ENCODE assay signal across 8 mouse cellular contexts in genomic region chr9:40346232-40346984, GRCm38 (mm10).
DNase-seq lines count a peak whose midpoint lies in the region; ATAC-seq and TF ChIP-seq lines count a peak whose summit lies in the region.

No protein-coding gene starts in this region.

- H3K27ac ChIP-seq in cerebellum, adult 2 months (ENCODE audit: insufficient read depth, low read length): peak overlapping the region; percentile 97
- peak overlapping the region; percentile 96 for H3K27ac ChIP-seq in forebrain, embryonic 16.5 days (ENCODE audit: low read length)
- peak overlapping the region; percentile 90 for H3K27ac ChIP-seq in hindbrain, embryonic 16.5 days (ENCODE audit: low read depth, low read length)
- H3K27ac ChIP-seq in limb, embryonic 13.5 days: 0 out of 2 replicates have a peak overlapping the region, but pooled peaks have one; percentile 22
- peak overlapping the region; percentile 94 for H3K27ac ChIP-seq in midbrain, embryonic 16.5 days (ENCODE audit: low read length)

- H3K4me2 ChIP-seq in forebrain, embryonic 16.5 days (ENCODE audit: low read length): peak overlapping the region; percentile 58
- peak overlapping the region; percentile 57 for H3K4me2 ChIP-seq in hindbrain, embryonic 16.5 days (ENCODE audit: low read length)
- peak overlapping the region; percentile 67 for H3K4me2 ChIP-seq in limb, embryonic 13.5 days (replicated peaks)
- H3K4me2 ChIP-seq in midbrain, embryonic 16.5 days (ENCODE audit: low read length): peak overlapping the region; percentile 80

- no peaks in the 10 kb centered on the region for H3K27me3 ChIP-seq in cerebellum, adult 2 months (ENCODE audit: control insufficient read depth, insufficient read depth, low read length)
- H3K27me3 ChIP-seq in forebrain, embryonic 16.5 days (replicated peaks; ENCODE audit: control insufficient read depth, insufficient read depth, low read length): no peaks in the 10 kb centered on the region
- H3K27me3 ChIP-seq in hindbrain, embryonic 16.5 days (replicated peaks; ENCODE audit: control insufficient read depth, insufficient read depth, low read length): no peaks in the 10 kb centered on the region
- H3K27me3 ChIP-seq in limb, embryonic 13.5 days: no peaks in the 10 kb centered on the region
- no peaks in the 10 kb centered on the region for H3K27me3 ChIP-seq in midbrain, embryonic 16.5 days (ENCODE audit: control insufficient read depth, insufficient read depth, low read depth, low read length)

- peaks cover 45% of the 10 kb centered on the region for H3K4me1 ChIP-seq in cerebellum, adult 2 months (ENCODE audit: control insufficient read depth, insufficient read depth, low read length)
- peaks cover 50% of the 10 kb centered on the region for H3K4me1 ChIP-seq in forebrain, embryonic 16.5 days (replicated peaks; ENCODE audit: control insufficient read depth, insufficient read depth, low read length)
- peaks cover 32% of the 10 kb centered on the region for H3K4me1 ChIP-seq in hindbrain, embryonic 16.5 days (ENCODE audit: control insufficient read depth, insufficient read depth, low read depth, low read length)
- H3K4me1 ChIP-seq in limb, embryonic 13.5 days: peaks cover 17% of the 10 kb centered on the region
- H3K4me1 ChIP-seq in midbrain, embryonic 16.5 days (ENCODE audit: control insufficient read depth, insufficient read depth, low read length): peaks cover 31% of the 10 kb centered on the region

- peak; percentile 88 for ATAC-seq in forebrain, embryonic 16.5 days
- ATAC-seq in hindbrain, embryonic 16.5 days: peak; percentile 86
- peak; percentile 85 for ATAC-seq in limb, embryonic 13.5 days (ENCODE audit: low FRiP score, low read depth)
- ATAC-seq in midbrain, embryonic 16.5 days: peak; percentile 92

- no peaks in the 10 kb centered on the region for H3K36me3 ChIP-seq in forebrain, embryonic 16.5 days (ENCODE audit: control insufficient read depth, insufficient read depth)
- no peaks in the 10 kb centered on the region for H3K36me3 ChIP-seq in hindbrain, embryonic 16.5 days (ENCODE audit: control insufficient read depth, insufficient read depth, low read length)
- H3K36me3 ChIP-seq in limb, embryonic 13.5 days: no peaks in the 10 kb centered on the region
- no peaks in the 10 kb centered on the region for H3K36me3 ChIP-seq in midbrain, embryonic 16.5 days (ENCODE audit: control insufficient read depth, insufficient read depth, low read length)

- 0 out of 2 replicates have a peak, but pooled peaks have one; percentile 6 for TF ChIP-seq POLR2A in cerebellum, adult 2 months (IDR thresholded peaks at IDR 0.05; ENCODE audit: borderline replicate concordance, insufficient read depth, low read length)

- no peaks in the 10 kb centered on the region for H3K9me3 ChIP-seq in forebrain, embryonic 16.5 days (ENCODE audit: control insufficient read depth, low read length)
- H3K9me3 ChIP-seq in hindbrain, embryonic 16.5 days (ENCODE audit: control insufficient read depth, low read length): no peaks in the 10 kb centered on the region
- no peaks in the 10 kb centered on the region for H3K9me3 ChIP-seq in limb, embryonic 13.5 days
- no peaks in the 10 kb centered on the region for H3K9me3 ChIP-seq in midbrain, embryonic 16.5 days (replicated peaks; ENCODE audit: control insufficient read depth, low read length, poor library complexity, severe bottlenecking)

- no peak for TF ChIP-seq CTCF in cerebellum, adult 2 months (IDR thresholded peaks at IDR 0.05; ENCODE audit: borderline replicate concordance, insufficient read depth, low read depth, low read length)

- H3K4me3 ChIP-seq in cerebellum, adult 2 months (replicated peaks; ENCODE audit: insufficient read depth, low read depth, low read length): peak overlapping the region; percentile 59
- H3K4me3 ChIP-seq in forebrain, embryonic 16.5 days (replicated peaks; ENCODE audit: low read length): peak overlapping the region; percentile 43
- H3K4me3 ChIP-seq in hindbrain, embryonic 16.5 days (ENCODE audit: low read length): peak overlapping the region; percentile 37
- H3K4me3 ChIP-seq in limb, embryonic 13.5 days: peak overlapping the region; percentile 38
- peak overlapping the region; percentile 49 for H3K4me3 ChIP-seq in midbrain, embryonic 16.5 days (ENCODE audit: low read depth, low read length)

- H3K9ac ChIP-seq in forebrain, embryonic 16.5 days (replicated peaks; ENCODE audit: low read depth, low read length): peak overlapping the region; percentile 62
- peak overlapping the region; percentile 65 for H3K9ac ChIP-seq in hindbrain, embryonic 16.5 days (ENCODE audit: low read depth, low read length)
- peak overlapping the region; percentile 62 for H3K9ac ChIP-seq in limb, embryonic 13.5 days
- H3K9ac ChIP-seq in midbrain, embryonic 16.5 days (ENCODE audit: low read depth, low read length): peak overlapping the region; percentile 71

- 2% methylated on average over 16 of the region's 16 CpGs for WGBS in cerebellum, adult 2 months
- WGBS in forebrain, embryonic 16.5 days: 15% methylated on average over 16 of the region's 16 CpGs
- WGBS in hindbrain, embryonic 16.5 days: 6% methylated on average over 16 of the region's 16 CpGs
- 22% methylated on average over 15 of the region's 16 CpGs for WGBS in limb, embryonic 13.5 days
- WGBS in midbrain, embryonic 16.5 days: 7% methylated on average over 16 of the region's 16 CpGs

- peak; percentile 78 for DNase-seq in Muller cell, postnatal 12 days (ENCODE audit: inconsistent ontology term)
- peak; percentile 86 to 90 for DNase-seq in cerebellum, adult 2 months
- DNase-seq in spleen, adult 12 weeks (ENCODE audit: low spot score): no peak
- no peak for DNase-seq in urinary bladder, postnatal 25 days (ENCODE audit: low spot score)

Comparison
In these comparisons a context has a peak if more than half of its experiments do, and no peak if none do; other contexts are left out.
1. DNase-seq: peak in Muller cell, postnatal 12 days (single experiment) and cerebellum, adult 2 months (2 of 2); none in spleen, adult 12 weeks (single experiment) and urinary bladder, postnatal 25 days (single experiment).
2. H3K27ac ChIP-seq: peak in every context shown above with its lines; median percentile 97 in cerebellum, adult 2 months; 96 in forebrain, embryonic 16.5 days; 94 in midbrain, embryonic 16.5 days; 90 in hindbrain, embryonic 16.5 days; 22 in limb, embryonic 13.5 days.
3. Peak in every context shown above with its lines, with median percentiles within 50 percentile points of each other: H3K4me3 ChIP-seq, ATAC-seq, H3K4me2 ChIP-seq and H3K9ac ChIP-seq.